Mouse (Mus musculus): ENCODE measurements at regions not wholly inside any gene's neighbourhood (a gene's known extent, or its start where the extent isn't known, plus 50 kb on each side); places are given as distances from the start of the nearest gene placed in this dataset.
"Not testable (repeated sequence)": the region's sequence is repeated elsewhere in the genome, so short reads cannot be mapped to it uniquely, and the experiment has no call there.

- Histone ChIP-seq H3K4me1 (replicated peaks; ENCODE audit: control insufficient read depth, insufficient read depth) (no peaks in the 10 kb centered on the region), H3K36me3 (ENCODE audit: control insufficient read depth, insufficient read depth, low read length) (no peaks in the 10 kb centered on the region), H3K4me3 (ENCODE audit: low read depth, low read length) (no peak overlapping the region), H3K4me2 (replicated peaks; ENCODE audit: low read depth) (no peak overlapping the region), H3K9me3 (ENCODE audit: control insufficient read depth, low read length) (no peaks in the 10 kb centered on the region), H3K9ac (ENCODE audit: low read length) (no peak overlapping the region), H3K27ac (replicated peaks) (no peak overlapping the region), H3K27me3 (ENCODE audit: control insufficient read depth, insufficient read depth, low read length) (no peaks in the 10 kb centered on the region)
- 86% methylated on average over 3 of the region's 3 CpGs for WGBS
- no peak for DNase-seq (ENCODE audit: low spot score)
- no peak; the same call in 1 of the 2 replicates for ATAC-seq (ENCODE audit: low FRiP score, low TSS enrichment)
- TF ChIP-seq EP300 (optimal IDR thresholded peaks at IDR 0.05) (no peak), CTCF (IDR thresholded peaks at IDR 0.05; ENCODE audit: low read depth) (no peak)
Observed at GRCm38 (mm10) chr3:78981057-78981456, 305.3 kb downstream of the Rapgef2 start.

DNA sequence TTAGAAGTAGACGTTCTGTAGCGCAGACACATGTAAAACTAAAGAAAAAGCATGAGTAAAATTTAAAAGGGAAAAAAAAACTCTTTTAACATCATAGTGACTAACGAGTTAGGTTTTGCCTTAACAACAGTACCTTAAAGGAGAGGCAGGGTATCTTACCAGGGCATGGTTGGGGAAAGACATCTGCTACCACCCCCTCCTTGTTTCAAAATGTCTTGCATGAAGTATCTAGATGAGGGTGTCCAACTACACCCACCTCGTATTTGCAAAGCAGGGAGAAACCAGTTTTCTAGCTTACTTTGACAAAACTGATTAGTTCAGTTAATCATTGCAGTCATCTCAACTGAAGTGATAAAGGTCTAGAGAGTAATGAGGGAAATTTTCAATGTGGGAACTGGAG lies 307.5 kb downstream of the Rapgef2 start:
- 66% methylated on average over 4 of the region's 4 CpGs for WGBS
- DNase-seq (ENCODE audit: low spot score) (no peak), ATAC-seq (ENCODE audit: low FRiP score, low TSS enrichment) (no peak)
- Histone ChIP-seq H3K27me3 (ENCODE audit: control insufficient read depth, insufficient read depth, low read length) (no peaks in the 10 kb centered on the region), H3K4me3 (ENCODE audit: low read depth, low read length) (no peak overlapping the region), H3K9ac (ENCODE audit: low read length) (no peak overlapping the region), H3K27ac (replicated peaks) (no peak overlapping the region), H3K4me1 (replicated peaks; ENCODE audit: control insufficient read depth, insufficient read depth) (no peaks in the 10 kb centered on the region), H3K4me2 (replicated peaks; ENCODE audit: low read depth) (no peak overlapping the region), H3K9me3 (ENCODE audit: control insufficient read depth, low read length) (no peaks in the 10 kb centered on the region), H3K36me3 (ENCODE audit: control insufficient read depth, insufficient read depth, low read length) (no peaks in the 10 kb centered on the region)
- TF ChIP-seq CTCF (IDR thresholded peaks at IDR 0.05; ENCODE audit: low read depth) = no peak
- TF ChIP-seq EP300 (optimal IDR thresholded peaks at IDR 0.05) = no peak

DNA sequence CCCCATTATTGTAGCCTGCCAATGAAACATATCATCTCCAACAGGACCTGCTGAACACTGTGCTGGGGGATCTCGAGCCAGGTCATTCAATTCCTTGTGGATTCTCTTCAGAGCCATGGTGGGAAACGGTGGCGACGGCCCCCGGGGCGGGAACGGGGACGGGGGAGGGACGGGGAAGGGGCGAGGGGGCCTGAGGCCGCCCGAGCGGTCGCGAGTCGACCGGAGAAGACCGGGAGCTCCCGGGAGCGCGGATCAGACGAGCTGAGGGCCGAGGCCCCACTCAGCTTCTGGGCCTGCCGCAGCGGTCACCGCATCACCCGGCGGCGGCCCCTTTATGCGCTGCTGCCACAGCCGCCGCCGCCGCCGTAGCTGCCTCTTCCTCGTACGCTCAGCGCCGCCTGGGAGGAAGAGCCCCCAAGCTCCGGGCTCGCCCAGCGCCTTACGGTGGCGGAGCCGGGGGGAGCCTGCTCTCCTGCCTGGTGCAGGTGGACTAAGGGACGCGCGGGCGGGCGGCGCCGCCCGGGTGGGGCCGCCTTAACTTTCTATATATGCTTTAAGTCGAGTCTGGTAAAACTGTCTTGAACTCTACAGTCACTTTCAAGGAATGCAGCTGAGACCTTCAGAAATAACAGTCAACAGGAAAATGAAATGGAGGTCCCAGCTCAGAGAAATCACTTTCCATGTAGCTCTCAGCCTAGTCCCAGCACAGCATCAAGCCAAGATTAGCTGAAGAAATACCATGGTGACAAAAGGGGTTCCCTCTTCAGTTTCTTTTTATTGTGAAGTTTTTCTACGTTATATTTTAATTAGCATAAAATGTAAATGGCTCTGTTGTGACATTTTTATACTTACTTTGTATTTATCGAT lies 319.4 kb downstream of the Rapgef2 start:
- not testable (repeated sequence) for H3K36me3 ChIP-seq (ENCODE audit: control insufficient read depth, insufficient read depth, low read length); H3K4me1 ChIP-seq (replicated peaks; ENCODE audit: control insufficient read depth, insufficient read depth); H3K27ac ChIP-seq (replicated peaks); H3K27me3 ChIP-seq (ENCODE audit: control insufficient read depth, insufficient read depth, low read length); H3K9me3 ChIP-seq (ENCODE audit: control insufficient read depth, low read length)
- ATAC-seq (ENCODE audit: low FRiP score, low TSS enrichment) = peak; percentile 86
- peak overlapping the region; percentile 72 for H3K4me2 ChIP-seq (replicated peaks; ENCODE audit: low read depth)
- peak overlapping the region; percentile 54 for H3K9ac ChIP-seq (ENCODE audit: low read length)
- peak overlapping the region; percentile 40 for H3K4me3 ChIP-seq (ENCODE audit: low read depth, low read length)
- 5% methylated on average over 35 of the region's 57 CpGs for WGBS
- DNase-seq (ENCODE audit: low spot score) = peak; percentile 20

- WGBS = 80% methylated on average over 9 of the region's 9 CpGs
- no peak for TF ChIP-seq CTCF (IDR thresholded peaks at IDR 0.05; ENCODE audit: low read depth)
- no peak for TF ChIP-seq EP300 (optimal IDR thresholded peaks at IDR 0.05)
- H3K9me3 ChIP-seq (ENCODE audit: control insufficient read depth, low read length) = no peaks in the 10 kb centered on the region
- no peaks in the 10 kb centered on the region for H3K36me3 ChIP-seq (ENCODE audit: control insufficient read depth, insufficient read depth, low read length)
- H3K4me1 ChIP-seq (replicated peaks; ENCODE audit: control insufficient read depth, insufficient read depth) = no peaks in the 10 kb centered on the region
- no peak overlapping the region for H3K9ac ChIP-seq (ENCODE audit: low read length)
- no peak overlapping the region for H3K4me2 ChIP-seq (replicated peaks; ENCODE audit: low read depth)
- H3K27ac ChIP-seq (replicated peaks) = no peak overlapping the region
- DNase-seq (ENCODE audit: low spot score) = no peak
- no peak overlapping the region for H3K4me3 ChIP-seq (ENCODE audit: low read depth, low read length)
- no peaks in the 10 kb centered on the region for H3K27me3 ChIP-seq (ENCODE audit: control insufficient read depth, insufficient read depth, low read length)
- no peak for ATAC-seq (ENCODE audit: low FRiP score, low TSS enrichment)
Observed at GRCm38 (mm10) chr3:78964231-78964858, 322.0 kb downstream of the Rapgef2 start.

GRCm38 (mm10) chr3:78958781-78959180 lies 327.5 kb downstream of the Rapgef2 start:
- DNase-seq (ENCODE audit: low spot score) = peak; percentile 21
- WGBS = 17% methylated on average over 1 of the region's 1 CpGs
- Histone ChIP-seq H3K4me1 (replicated peaks; ENCODE audit: control insufficient read depth, insufficient read depth) (no peaks in the 10 kb centered on the region), H3K27me3 (ENCODE audit: control insufficient read depth, insufficient read depth, low read length) (no peaks in the 10 kb centered on the region), H3K4me2 (replicated peaks; ENCODE audit: low read depth) (no peak overlapping the region), H3K9me3 (ENCODE audit: control insufficient read depth, low read length) (no peaks in the 10 kb centered on the region), H3K27ac (replicated peaks) (no peak overlapping the region), H3K9ac (ENCODE audit: low read length) (no peak overlapping the region), H3K36me3 (ENCODE audit: control insufficient read depth, insufficient read depth, low read length) (no peaks in the 10 kb centered on the region), H3K4me3 (ENCODE audit: low read depth, low read length) (no peak overlapping the region)
- ATAC-seq (ENCODE audit: low FRiP score, low TSS enrichment) = peak; percentile 56; the same call in 1 of the 2 replicates
- TF ChIP-seq EP300 (optimal IDR thresholded peaks at IDR 0.05) (no peak), CTCF (IDR thresholded peaks at IDR 0.05; ENCODE audit: low read depth) (peak; percentile 98)

DNA sequence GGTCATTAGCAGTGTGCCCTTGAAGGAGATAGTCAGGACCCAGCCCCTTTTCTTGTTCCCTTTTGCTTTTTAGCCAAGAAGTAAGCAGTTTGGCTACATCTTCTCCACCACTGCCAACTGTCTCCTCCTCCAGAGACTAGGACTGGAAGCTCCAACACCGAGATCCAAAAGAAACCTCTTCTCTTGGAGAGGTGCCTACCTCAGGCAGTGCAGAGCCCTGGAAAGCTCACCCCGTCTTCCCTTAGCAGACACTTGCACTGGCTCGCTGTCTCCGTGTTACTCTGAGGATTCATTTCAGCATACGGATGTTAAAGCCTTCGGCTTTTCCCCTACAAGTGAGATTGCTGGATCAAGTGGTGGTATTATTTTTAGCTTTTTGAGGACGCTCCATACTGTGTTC lies 331.0 kb downstream of the Rapgef2 start:
- ATAC-seq (ENCODE audit: low FRiP score, low TSS enrichment) = no peak
- TF ChIP-seq CTCF (IDR thresholded peaks at IDR 0.05; ENCODE audit: low read depth) = no peak
- no peak for TF ChIP-seq EP300 (optimal IDR thresholded peaks at IDR 0.05)

More for the DNA sequence above, 331.0 kb downstream of the Rapgef2 start:
- H3K9ac ChIP-seq (ENCODE audit: low read length) = no peak overlapping the region
- no peaks in the 10 kb centered on the region for H3K4me1 ChIP-seq (replicated peaks; ENCODE audit: control insufficient read depth, insufficient read depth)
- H3K9me3 ChIP-seq (ENCODE audit: control insufficient read depth, low read length) = no peaks in the 10 kb centered on the region
- H3K27ac ChIP-seq (replicated peaks) = no peak overlapping the region
- no peak overlapping the region for H3K4me3 ChIP-seq (ENCODE audit: low read depth, low read length)
- no peak for DNase-seq (ENCODE audit: low spot score)
- no peak overlapping the region for H3K4me2 ChIP-seq (replicated peaks; ENCODE audit: low read depth)
- no peaks in the 10 kb centered on the region for H3K36me3 ChIP-seq (ENCODE audit: control insufficient read depth, insufficient read depth, low read length)
- H3K27me3 ChIP-seq (ENCODE audit: control insufficient read depth, insufficient read depth, low read length) = no peaks in the 10 kb centered on the region
- 73% methylated on average over 7 of the region's 7 CpGs for WGBS

Measured in stomach, postnatal 0 days (tissue).